Mouse (Mus musculus): ENCODE data around the gene Rreb1. TPM values are rescaled to one million over a fixed set of nuclear protein-coding genes. Genes with fewer than 3 reads are reported as not detected.

Rreb1 gene
- polyA plus RNA-seq, 1 experiment from 2014 or later, result 10.0 TPM

DNA sequence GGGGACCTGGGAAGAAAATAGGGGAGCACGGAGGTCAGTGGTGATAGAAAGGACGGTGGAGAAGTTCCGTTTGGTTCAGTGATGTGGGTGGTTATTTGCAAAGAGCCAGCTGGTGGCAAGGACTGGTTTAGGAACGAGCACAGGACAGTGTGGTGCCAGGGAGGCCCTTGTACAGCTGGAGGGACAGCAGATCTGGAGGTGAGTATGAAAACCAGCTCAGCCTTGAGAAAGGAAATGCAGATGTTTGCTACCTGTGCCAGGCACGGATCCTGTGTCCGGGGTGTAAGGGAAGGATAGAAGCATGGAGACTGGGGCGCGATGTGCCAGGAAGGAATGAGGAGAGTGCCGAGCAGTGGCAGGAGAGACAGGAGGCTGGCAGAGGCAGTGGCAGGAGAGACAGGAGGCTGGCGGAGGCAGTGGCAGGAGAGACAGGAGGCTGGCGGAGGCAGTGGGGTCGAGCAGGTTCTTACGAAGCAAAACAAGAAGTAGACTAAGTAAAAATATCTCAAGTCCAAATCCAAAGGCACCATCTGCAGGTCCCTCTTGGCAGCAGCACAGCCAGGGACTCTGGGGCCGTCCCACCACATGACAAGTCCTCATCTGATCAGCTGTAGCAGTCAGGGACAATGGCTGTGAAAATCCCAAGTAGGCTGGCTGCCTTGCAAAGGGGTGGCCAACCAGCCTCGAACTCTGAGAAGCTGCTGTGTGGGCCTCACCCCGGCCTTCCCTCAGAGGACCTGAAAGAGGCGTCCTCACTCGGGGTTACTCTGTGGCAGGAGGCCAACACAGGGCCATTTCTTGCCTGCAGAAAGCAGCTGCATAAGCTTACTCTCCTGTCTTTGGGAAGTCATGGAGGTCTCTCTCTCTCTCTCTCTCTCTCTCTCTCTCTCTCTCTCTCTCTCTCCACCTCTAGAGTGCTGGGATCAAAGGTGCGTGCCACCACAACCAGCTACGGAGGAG is 186.2 kb downstream of the Rreb1 start:
- Histone ChIP-seq H3K4me2 (replicated peaks; ENCODE audit: low read depth, low read length) (peak overlapping the region; percentile 59), H3K9me3 (ENCODE audit: low read length) (no peaks in the 10 kb centered on the region), H3K27me3 (replicated peaks; ENCODE audit: insufficient read depth, low read length) (no peaks in the 10 kb centered on the region), H3K4me3 (ENCODE audit: low read depth, low read length) (peak overlapping the region; percentile 35), H3K36me3 (ENCODE audit: insufficient read depth, low read length) (no peaks in the 10 kb centered on the region), H3K4me1 (ENCODE audit: insufficient read depth, low read depth, low read length) (peaks cover 5% of the 10 kb centered on the region; the same call in 1 of the 2 replicates), H3K9ac (replicated peaks; ENCODE audit: low read depth) (0 out of 2 replicates have a peak overlapping the region, but pooled peaks have one; percentile 16), H3K27ac (ENCODE audit: low read length) (peak overlapping the region; percentile 43)
- ATAC-seq, result no peak
- WGBS, result 35% methylated on average over 20 of the region's 20 CpGs
- no peak for TF ChIP-seq CTCF (IDR thresholded peaks at IDR 0.05)
- no peak for TF ChIP-seq EP300 (IDR thresholded peaks at IDR 0.05)
- no peak for DNase-seq (ENCODE audit: low spot score)

DNA sequence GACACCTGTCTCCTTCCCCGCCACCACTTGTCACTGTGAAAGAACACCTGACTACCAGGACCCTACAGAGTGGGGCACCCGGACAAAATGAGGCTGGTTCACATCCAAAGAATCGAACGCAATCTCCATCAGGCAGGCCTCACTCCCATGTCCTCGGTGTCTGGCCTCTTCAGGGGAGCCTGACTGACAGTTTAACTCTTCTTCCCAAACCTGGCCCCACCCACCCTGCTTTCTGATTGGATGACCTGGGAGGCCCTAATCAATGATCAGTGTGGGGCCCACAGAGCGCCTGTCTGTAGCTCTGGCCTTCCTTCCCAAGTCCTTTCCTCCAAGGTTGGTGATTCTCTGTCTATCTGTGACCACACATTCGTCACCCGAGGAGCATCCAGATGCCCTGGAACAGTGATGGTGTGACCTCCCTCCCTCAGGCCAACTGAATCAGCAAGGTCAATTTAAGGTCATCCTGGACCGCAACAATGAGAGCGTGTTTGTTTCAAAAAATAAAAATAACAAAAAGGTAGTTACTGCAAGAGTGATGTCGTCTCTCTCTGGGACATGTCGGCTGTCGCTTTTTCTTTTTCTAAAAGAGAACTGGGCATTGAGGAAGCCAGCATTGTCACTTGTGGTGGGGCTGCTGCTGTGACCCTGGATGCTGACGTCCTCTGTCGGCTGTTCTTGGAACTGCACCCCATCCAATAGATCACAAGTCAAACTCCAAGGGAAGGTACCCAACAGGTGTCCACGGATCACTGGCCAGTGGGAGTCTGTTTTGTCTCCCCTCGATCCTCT is 187.1 kb downstream of the Rreb1 start:
- no peaks in the 10 kb centered on the region for H3K27me3 ChIP-seq (replicated peaks; ENCODE audit: insufficient read depth, low read length)
- no peak overlapping the region for H3K27ac ChIP-seq (ENCODE audit: low read length)
- no peak overlapping the region for H3K9ac ChIP-seq (replicated peaks; ENCODE audit: low read depth)
- 56% methylated on average over 17 of the region's 17 CpGs for WGBS
- DNase-seq (ENCODE audit: low spot score) (no peak), ATAC-seq (no peak)
- peak; percentile 53 for TF ChIP-seq CTCF (IDR thresholded peaks at IDR 0.05)
- TF ChIP-seq EP300 (IDR thresholded peaks at IDR 0.05), result no peak
- H3K36me3 ChIP-seq (ENCODE audit: insufficient read depth, low read length), result no peaks in the 10 kb centered on the region
- peaks cover 5% of the 10 kb centered on the region; the same call in 1 of the 2 replicates for H3K4me1 ChIP-seq (ENCODE audit: insufficient read depth, low read depth, low read length)
- no peak overlapping the region for H3K4me2 ChIP-seq (replicated peaks; ENCODE audit: low read depth, low read length)
- no peak overlapping the region for H3K4me3 ChIP-seq (ENCODE audit: low read depth, low read length)
- H3K9me3 ChIP-seq (ENCODE audit: low read length), result no peaks in the 10 kb centered on the region

DNA sequence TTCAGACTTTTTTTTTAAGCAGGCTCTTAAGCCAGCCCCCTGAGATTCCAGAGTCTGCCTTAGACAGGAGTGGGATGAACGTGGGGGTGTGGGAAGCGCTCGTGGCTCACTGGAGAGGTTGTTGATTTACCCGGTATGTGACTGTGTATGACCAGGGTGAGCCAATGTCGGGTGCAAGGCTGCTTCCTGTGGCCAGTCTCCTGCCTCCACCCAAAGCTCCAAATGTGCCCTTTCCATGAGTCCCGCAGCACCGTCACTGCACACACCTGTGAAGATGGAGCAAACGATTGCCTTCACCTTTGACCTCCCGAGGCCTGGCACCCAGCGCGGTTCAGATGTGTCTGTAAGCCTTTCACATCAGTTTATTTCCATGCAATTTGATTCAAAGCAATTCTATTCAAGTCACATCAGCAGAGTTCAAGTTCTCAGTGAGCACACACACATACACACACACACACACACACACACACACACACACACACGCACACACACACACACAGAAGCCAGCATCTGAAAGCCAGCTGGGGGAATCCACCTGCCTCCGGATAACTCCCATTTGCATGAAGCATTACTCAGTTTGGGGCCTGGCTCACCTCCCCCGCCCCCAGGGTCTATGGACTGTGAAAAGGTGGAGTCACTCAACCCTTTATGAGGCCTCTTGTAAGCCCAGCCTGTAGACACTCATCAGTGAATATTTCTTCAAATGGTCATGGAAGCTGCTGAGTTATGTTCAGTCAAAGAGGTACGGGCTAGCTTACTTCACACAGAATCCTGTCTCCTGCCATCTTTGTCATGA is 188.3 kb downstream of the Rreb1 start:
- H3K9ac ChIP-seq (replicated peaks; ENCODE audit: low read depth), result no peak overlapping the region
- peak; percentile 46 for ATAC-seq
- no peak overlapping the region for H3K4me3 ChIP-seq (ENCODE audit: low read depth, low read length)
- H3K4me2 ChIP-seq (replicated peaks; ENCODE audit: low read depth, low read length), result no peak overlapping the region
- peaks cover 5% of the 10 kb centered on the region; the same call in 1 of the 2 replicates for H3K4me1 ChIP-seq (ENCODE audit: insufficient read depth, low read depth, low read length)
- no peak for DNase-seq (ENCODE audit: low spot score)
- TF ChIP-seq CTCF (IDR thresholded peaks at IDR 0.05) (no peak), EP300 (IDR thresholded peaks at IDR 0.05) (no peak)
- 64% methylated on average over 15 of the region's 15 CpGs for WGBS
- H3K9me3 ChIP-seq (ENCODE audit: low read length), result no peaks in the 10 kb centered on the region
- no peaks in the 10 kb centered on the region for H3K27me3 ChIP-seq (replicated peaks; ENCODE audit: insufficient read depth, low read length)
- no peaks in the 10 kb centered on the region for H3K36me3 ChIP-seq (ENCODE audit: insufficient read depth, low read length)
- H3K27ac ChIP-seq (ENCODE audit: low read length), result peak overlapping the region; percentile 72

DNA sequence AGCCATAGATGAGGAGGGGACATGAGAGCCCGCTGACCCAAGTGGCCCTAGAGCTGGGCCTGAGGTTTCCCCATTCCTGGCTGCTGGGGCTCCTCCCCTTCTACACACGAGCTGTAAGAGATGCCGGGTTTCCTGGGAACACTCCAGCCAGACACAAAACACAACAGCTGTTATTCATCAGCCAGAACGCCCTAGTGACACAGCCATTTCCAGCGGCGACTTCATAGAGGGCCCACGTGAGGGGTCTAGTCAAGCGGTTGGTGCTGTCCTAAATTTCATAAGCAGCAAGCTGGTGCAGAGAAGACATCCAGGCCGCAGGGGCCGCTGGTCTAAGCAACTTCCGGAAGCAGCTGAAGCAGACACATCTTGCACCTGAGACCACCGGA is 188.8 kb downstream of the Rreb1 start:
- H3K9me3 ChIP-seq (ENCODE audit: low read length), result no peaks in the 10 kb centered on the region
- H3K4me3 ChIP-seq (ENCODE audit: low read depth, low read length), result no peak overlapping the region
- no peak for TF ChIP-seq EP300 (IDR thresholded peaks at IDR 0.05)
- H3K9ac ChIP-seq (replicated peaks; ENCODE audit: low read depth), result no peak overlapping the region
- no peaks in the 10 kb centered on the region for H3K27me3 ChIP-seq (replicated peaks; ENCODE audit: insufficient read depth, low read length)
- H3K27ac ChIP-seq (ENCODE audit: low read length), result peak overlapping the region; percentile 72
- peak; percentile 81 for ATAC-seq
- H3K36me3 ChIP-seq (ENCODE audit: insufficient read depth, low read length), result no peaks in the 10 kb centered on the region
- 25% methylated on average over 12 of the region's 12 CpGs for WGBS
- peak; percentile 94 for DNase-seq (ENCODE audit: low spot score)
- peaks cover 5% of the 10 kb centered on the region; the same call in 1 of the 2 replicates for H3K4me1 ChIP-seq (ENCODE audit: insufficient read depth, low read depth, low read length)
- H3K4me2 ChIP-seq (replicated peaks; ENCODE audit: low read depth, low read length), result no peak overlapping the region

DNA sequence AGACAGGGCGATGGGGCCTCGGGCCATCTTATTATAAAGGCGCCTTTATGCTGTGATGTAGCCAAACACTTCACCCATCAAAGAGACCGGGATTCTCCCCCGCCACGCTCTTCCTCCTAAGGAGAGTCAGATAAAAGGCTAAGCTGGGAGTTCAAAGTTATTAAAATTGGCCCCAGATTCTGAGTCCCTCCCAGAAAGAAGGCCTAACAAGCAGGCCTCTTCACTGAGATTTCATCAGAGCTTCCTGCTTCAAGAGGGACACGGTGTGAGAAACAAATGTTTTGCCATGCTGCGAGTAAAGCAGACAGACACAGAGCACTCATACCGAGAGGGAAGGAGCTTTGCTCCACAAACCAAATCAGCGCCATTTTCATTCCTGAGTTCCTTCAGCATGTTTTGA is 189.4 kb downstream of the Rreb1 start:
- peak overlapping the region; percentile 72 for H3K27ac ChIP-seq (ENCODE audit: low read length)
- no peaks in the 10 kb centered on the region for H3K27me3 ChIP-seq (replicated peaks; ENCODE audit: insufficient read depth, low read length)
- H3K4me3 ChIP-seq (ENCODE audit: low read depth, low read length), result no peak overlapping the region
- H3K4me2 ChIP-seq (replicated peaks; ENCODE audit: low read depth, low read length), result no peak overlapping the region
- TF ChIP-seq EP300 (IDR thresholded peaks at IDR 0.05), result peak; percentile 27; the same call in 1 of the 2 replicates
- TF ChIP-seq CTCF (IDR thresholded peaks at IDR 0.05), result no peak
- peaks cover 5% of the 10 kb centered on the region; the same call in 1 of the 2 replicates for H3K4me1 ChIP-seq (ENCODE audit: insufficient read depth, low read depth, low read length)
- peak; percentile 82 for DNase-seq (ENCODE audit: low spot score)
- H3K9ac ChIP-seq (replicated peaks; ENCODE audit: low read depth), result no peak overlapping the region
- H3K9me3 ChIP-seq (ENCODE audit: low read length), result no peaks in the 10 kb centered on the region
- peak; percentile 39 for ATAC-seq
- 25% methylated on average over 10 of the region's 10 CpGs for WGBS
- no peaks in the 10 kb centered on the region for H3K36me3 ChIP-seq (ENCODE audit: insufficient read depth, low read length)

All from lung, postnatal 0 days (tissue).